Mouse (Mus musculus) liver, embryonic 14.5 days (tissue): ENCODE results near the gene Gm49384. TPM values are rescaled to one million over a fixed set of nuclear protein-coding genes. Genes with fewer than 3 reads are reported as not detected.
A peak's percentile ranks its signal among the peaks of the same experiment; 100 is the strongest.

Experiments used
- ATAC-seq: fragments of 200-750 bp; cut with Nextera tagmentation; 2 replicates; pipeline ENCODE4 v1.8.0; 2017; ENCODE audit warnings: moderate number of reproducible peaks, mild to moderate bottlenecking, moderate library complexity; ENCODE audit not compliant: insufficient read depth
- DNase-seq, 3 experiments: peaks; one replicate each; pipeline ENCODE4 v3.0.0-alpha.2; 2012 to 2013; ENCODE audit warnings: low read depth in 3 of 3, low spot score in 3 of 3
- H3K27ac ChIP-seq: fragments of 300-500 bp; sonication (generic); 2 replicates; pipeline ENCODE4 v1.5.1; 2014; ENCODE audit warnings: moderate library complexity, mild to moderate bottlenecking, control low read depth, inconsistent platforms
- H3K27me3 ChIP-seq: fragments of 300-500 bp; sonication (generic); 2 replicates; pipeline ENCODE4 v1.6.1; 2014; ENCODE audit warnings: mild to moderate bottlenecking, low read length, moderate library complexity; ENCODE audit not compliant: control insufficient read depth, insufficient read depth
- H3K36me3 ChIP-seq: fragments of 300-500 bp; sonication (generic); replicated peaks from 2 replicates; pipeline ENCODE4 v1.6.1; 2014; ENCODE audit warnings: low read depth; ENCODE audit not compliant: control insufficient read depth, insufficient read depth
- H3K4me1 ChIP-seq, 2 experiments: fragments of 200-500 bp in 1 of 2; fragments of 300-500 bp in 1 of 2; sonication (generic) in 1 of 2; replicated peaks; 2 replicates each; pipeline ENCODE4 v1.6.1; 2012 to 2014; ENCODE audit warnings: antibody characterized with exemption in 1 of 2, inconsistent platforms in 1 of 2, low read length in 1 of 2; ENCODE audit not compliant: control insufficient read depth in 2 of 2, insufficient read depth in 2 of 2
- H3K4me2 ChIP-seq: fragments of 300-500 bp; sonication (generic); 2 replicates; pipeline ENCODE4 v1.6.1; 2014; ENCODE audit warnings: low read depth, mild to moderate bottlenecking, control low read depth, moderate library complexity
- H3K4me3 ChIP-seq, 2 experiments: fragments of 200-500 bp in 1 of 2; fragments of 300-500 bp in 1 of 2; sonication (generic) in 1 of 2; 2 replicates each; pipeline ENCODE4 v1.5.1; 2012 to 2014; ENCODE audit warnings: low read depth in 2 of 2, low read length in 2 of 2, mild to moderate bottlenecking in 2 of 2, control low read depth in 1 of 2, inconsistent platforms in 1 of 2, moderate library complexity in 1 of 2; ENCODE audit not compliant: insufficient read depth in 1 of 2
- H3K9ac ChIP-seq: fragments of 300-500 bp; sonication (generic); replicated peaks from 2 replicates; pipeline ENCODE4 v1.6.1; 2014; ENCODE audit warnings: mild to moderate bottlenecking, control low read depth, moderate library complexity
- H3K9me3 ChIP-seq: fragments of 300-500 bp; sonication (generic); 2 replicates; pipeline ENCODE4 v1.6.1; 2016; ENCODE audit warnings: low read length, mixed read lengths; ENCODE audit not compliant: control insufficient read depth
- CTCF ChIP-seq: IDR thresholded peaks from 2 replicates; pipeline ENCODE4 v1.5.1; 2016; ENCODE audit warnings: antibody characterized with exemption, low read depth, control low read depth
- EP300 ChIP-seq: IDR thresholded peaks from 2 replicates; pipeline ENCODE4 v1.6.1; 2016; ENCODE audit warnings: antibody characterized with exemption, low read depth
- WGBS: fragments of 180-500 bp; shearing (Covaris S2); extraction: QIAGEN DNeasy Blood & Tissue Kit; methylation state at CpG from one replicate; pipeline ENCODE4 v1.1.7; 2014; ENCODE audit not compliant: insufficient replicate concordance; 5-methylcytosine and 5-hydroxymethylcytosine counted together
- polyA plus RNA-seq, 2 experiments: library from polyadenylated mRNA; depleted of rRNA in 1 of 2; stranded (reverse) in 1 of 2; unstranded in 1 of 2; fragments of >200 nt; fragmentation: Nextera tagmentation in 1 of 2; extraction: Ambion mirVana in 1 of 2; gene quantifications; 2 replicates each; pipeline versions ENCODE4 v1.2.1 to v1.2.3; 2012 to 2014

Gm49384 gene
- polyA plus RNA-seq, 2 experiments: 8.0 to 16.3 TPM

DNA sequence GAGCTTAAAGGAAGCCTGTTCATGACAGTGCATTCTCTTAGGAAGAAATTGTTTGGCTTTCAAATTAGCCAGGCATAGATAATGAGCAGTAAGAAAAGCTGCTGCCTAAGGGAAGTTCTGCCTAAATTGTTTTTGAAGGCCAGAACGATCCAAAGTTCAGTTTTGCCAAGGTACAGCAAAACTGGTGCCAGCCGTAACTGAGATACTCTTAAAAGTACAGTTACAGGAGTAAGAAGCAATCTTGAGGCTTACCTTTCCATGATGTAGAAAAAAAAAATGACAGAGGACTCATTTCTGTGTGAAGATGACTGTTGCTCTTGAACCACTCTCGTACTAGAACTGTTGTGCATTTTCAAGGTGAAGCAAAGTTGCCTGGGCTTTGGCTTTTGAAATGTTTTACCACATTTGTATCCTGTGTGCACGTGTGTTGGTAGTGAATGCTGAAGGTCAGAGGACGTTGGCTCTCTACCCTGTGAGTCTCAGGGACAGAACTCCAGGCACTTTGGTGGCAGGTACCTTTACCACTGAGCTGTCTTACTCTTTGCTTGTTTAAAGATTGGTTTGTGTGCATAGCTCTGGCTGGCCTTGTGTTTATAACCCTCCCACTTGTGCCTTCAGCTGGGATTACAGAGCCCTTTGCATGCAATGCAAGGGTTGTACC is 17.1 kb downstream of the Gm49384 start:
- Histone ChIP-seq H3K27ac (peak overlapping the region; percentile 9; the same call in 1 of the 2 replicates), H3K27me3 (no peaks in the 10 kb centered on the region), H3K4me1 (peaks cover 13 to 15% of the 10 kb centered on the region in 2 experiments), H3K4me2 (peak overlapping the region; percentile 39), H3K36me3 (peaks cover 28% of the 10 kb centered on the region), H3K4me3 (peak overlapping the region in 1 of 2 experiments; percentile 12; a peak in 3 of 4 replicates), H3K9ac (no peak overlapping the region; the same call in 1 of the 2 replicates), H3K9me3 (no peaks in the 10 kb centered on the region)
- DNase-seq (no peak), ATAC-seq (no peak)
- TF ChIP-seq CTCF: no peak
- no peak for TF ChIP-seq EP300
- 57% methylated on average over 5 of the region's 5 CpGs for WGBS

GRCm38 (mm10) chr12:69185371-69185770 is 18.7 kb downstream of the Gm49384 start:
- no peaks in the 10 kb centered on the region for H3K9me3 ChIP-seq
- peak overlapping the region; percentile 89 for H3K9ac ChIP-seq
- ATAC-seq: no peak
- H3K4me1 ChIP-seq: peaks cover 13 to 15% of the 10 kb centered on the region in 2 experiments
- no peak for DNase-seq
- H3K27ac ChIP-seq: peak overlapping the region; percentile 80; the same call in 1 of the 2 replicates
- no peaks in the 10 kb centered on the region for H3K27me3 ChIP-seq
- peaks cover 19% of the 10 kb centered on the region for H3K36me3 ChIP-seq
- H3K4me2 ChIP-seq: peak overlapping the region; percentile 86
- 32% methylated on average over 7 of the region's 7 CpGs for WGBS
- TF ChIP-seq EP300 (no peak), CTCF (no peak)
- H3K4me3 ChIP-seq: peak overlapping the region; percentile 71 to 81

GRCm38 (mm10) chr12:69184342-69185295 is 19.4 kb downstream of the Gm49384 start:
- peak overlapping the region; percentile 71 to 81 for H3K4me3 ChIP-seq
- ATAC-seq (peak; percentile 56), DNase-seq (peak in 1 of 3 experiments; percentile 28)
- H3K27me3 ChIP-seq: no peaks in the 10 kb centered on the region
- peak overlapping the region; percentile 80 for H3K27ac ChIP-seq
- H3K36me3 ChIP-seq: peaks cover 11% of the 10 kb centered on the region
- H3K4me1 ChIP-seq: peaks cover 13 to 15% of the 10 kb centered on the region in 2 experiments
- peak overlapping the region; percentile 86 for H3K4me2 ChIP-seq
- TF ChIP-seq EP300 (no peak), CTCF (no peak)
- no peaks in the 10 kb centered on the region for H3K9me3 ChIP-seq
- under 1% methylated on average over 83 of the region's 86 CpGs for WGBS
- H3K9ac ChIP-seq: peak overlapping the region; percentile 89

DNA sequence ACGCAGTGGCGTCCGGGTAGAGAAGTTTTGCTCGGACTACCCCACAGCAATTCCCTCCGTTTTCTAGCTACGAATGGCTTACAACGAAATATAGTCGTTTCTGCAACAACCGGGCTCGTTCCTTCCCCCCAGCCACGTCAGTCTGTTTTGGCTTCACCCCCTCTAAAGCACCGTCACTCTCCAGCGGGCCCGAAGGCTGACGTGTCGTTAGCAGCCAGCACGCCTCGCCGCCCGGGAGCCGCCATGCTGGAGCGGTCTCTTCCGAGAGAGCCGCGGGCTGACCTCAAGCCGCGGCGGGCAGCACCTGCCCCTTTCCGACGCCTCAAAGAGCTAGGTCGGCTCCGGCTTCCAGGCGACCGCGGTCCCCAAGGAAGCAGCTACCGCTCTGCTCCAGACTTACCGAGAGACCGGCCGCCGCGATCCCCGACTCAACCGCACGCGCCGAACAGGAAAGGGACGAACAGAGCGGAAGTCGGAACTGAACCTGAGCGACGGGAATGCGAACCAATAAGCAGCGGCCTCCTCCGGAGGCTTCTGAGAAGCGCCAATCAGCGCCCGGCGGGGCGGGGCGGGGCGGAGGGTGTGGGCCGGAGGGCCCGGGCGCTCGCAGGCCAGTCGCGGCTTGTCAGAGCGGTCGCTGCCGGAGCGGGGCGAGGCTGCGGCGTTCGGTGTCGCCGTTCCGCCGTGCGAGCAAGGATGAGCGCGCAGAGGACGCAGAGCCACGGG is 20.3 kb downstream of the Gm49384 start, which contains the start of the genes Rpl36al and Mgat2:
Gene Rpl36al (minus strand): TSS at position 501 of the 726 bp plus-strand sequence.
Gene Mgat2 (plus strand): TSS at position 575 of the 726 bp plus-strand sequence.
- DNase-seq (peak; percentile 96 to 98 (median 98)), ATAC-seq (peak; percentile 97)
- peak within 1 kb of the TSS; percentile 89 for H3K9ac ChIP-seq
- H3K4me1 ChIP-seq: peaks cover 13 to 15% of the 10 kb centered on the region in 2 experiments
- no peaks in the 10 kb centered on the region for H3K27me3 ChIP-seq
- under 1% methylated on average over 84 of the region's 84 CpGs for WGBS
- peak within 1 kb of the TSS; percentile 81 to 85 for H3K4me3 ChIP-seq
- H3K27ac ChIP-seq: peak within 1 kb of the TSS; percentile 80
- peaks cover 9% of the 10 kb centered on the region for H3K36me3 ChIP-seq
- H3K4me2 ChIP-seq: peak within 1 kb of the TSS; percentile 90
- TF ChIP-seq CTCF (no peak), EP300 (0 out of 2 replicates have a peak, but pooled peaks have one; percentile 26)
- no peaks in the 10 kb centered on the region for H3K9me3 ChIP-seq
